Mouse (Mus musculus) left cerebral cortex, postnatal 25 days (tissue): ENCODE results near the gene Tob2. TPM values are rescaled to one million over a fixed set of nuclear protein-coding genes. Genes with fewer than 3 reads are reported as not detected.

Source experiments
- DNase-seq, 2 experiments: peaks; one replicate each; pipeline ENCODE4 v3.0.0; 2022; ENCODE audit warnings: low spot score in 2 of 2, mixed read lengths in 1 of 2
- intact Hi-C: fragments of 180-260 bp; cut with DNase I; formaldehyde crosslinking; loops from one replicate; pipeline ENCODE4 v1.15.1; 2025
- total RNA-seq, 2 experiments: library from RNA; stranded (reverse); gene quantifications; 2 replicates each; pipeline ENCODE4 v1.2.3; 2021

The Tob2 gene
- total RNA-seq, 2 experiments from 2014 or later, result 25.5 to 27.2 TPM

- intact Hi-C loops, result no loop called here
Observed at GRCm38 (mm10) chr15:81818404-81818803, 40.2 kb downstream of the Tob2 start.

GRCm38 (mm10) chr15:81814716-81815370, 43.8 kb downstream of the Tob2 start:
- peak in 1 of 2 experiments; percentile 35 for DNase-seq
- intact Hi-C loops, result no loop called here

More at GRCm38 (mm10) chr15:81818404-81818803, 40.2 kb downstream of the Tob2 start:
- DNase-seq, result no peak

GRCm38 (mm10) chr15:81813986-81814705, 44.5 kb downstream of the Tob2 start:
- no peak for DNase-seq
- intact Hi-C loops, result no loop called here

GRCm38 (mm10) chr15:81812696-81813631, 45.6 kb downstream of the Tob2 start:
- no peak for DNase-seq
- intact Hi-C loops, result no loop called here

DNA sequence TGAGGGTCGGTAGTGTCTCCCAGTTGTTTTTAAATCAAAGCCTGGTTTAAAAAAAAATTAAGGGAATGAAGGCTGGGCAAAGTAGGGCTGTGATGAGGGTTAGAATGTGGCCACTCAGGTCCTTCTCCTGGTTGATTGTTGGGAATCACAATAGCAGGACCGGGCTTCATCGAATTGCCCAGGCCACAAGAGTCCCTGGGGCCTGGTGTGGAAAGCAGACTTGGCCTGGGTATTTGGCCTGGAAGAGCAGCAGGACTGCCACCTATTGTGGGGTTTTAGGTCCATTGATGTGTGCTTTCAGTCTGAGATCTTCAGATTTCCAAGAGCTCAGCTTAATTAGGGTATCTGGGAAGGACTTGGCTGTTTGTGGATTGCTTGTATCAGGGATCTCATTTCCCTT, 46.3 kb downstream of the Tob2 start:
- DNase-seq, result no peak
- intact Hi-C loops, result no loop called here

GRCm38 (mm10) chr15:81811599-81811996, 47.0 kb downstream of the Tob2 start:
- intact Hi-C loops, result loop anchor here (2.0 kb wide), 1 partner anchor 45 kb away; no protein-coding TSS in a partner anchor

GRCm38 (mm10) chr15:81810671-81811598, 47.7 kb downstream of the Tob2 start:
- DNase-seq, result peak; percentile 99
- intact Hi-C loops, result loop anchor here (1.0 to 2.0 kb wide), 2 partner anchors 9 to 46 kb away; partner anchors contain the start of gene Tef

More at GRCm38 (mm10) chr15:81811599-81811996, 47.0 kb downstream of the Tob2 start:
- no peak for DNase-seq

- peak; percentile 74 to 86 for DNase-seq
- intact Hi-C loops, result loop anchor here (1.0 to 2.0 kb wide), 2 partner anchors 8 to 47 kb away; partner anchors contain the start of gene Tef
Observed at GRCm38 (mm10) chr15:81810150-81810549, 48.4 kb downstream of the Tob2 start.

- intact Hi-C loops, result no loop called here
Observed at GRCm38 (mm10) chr15:81809550-81809949, 49.0 kb downstream of the Tob2 start.

DNA sequence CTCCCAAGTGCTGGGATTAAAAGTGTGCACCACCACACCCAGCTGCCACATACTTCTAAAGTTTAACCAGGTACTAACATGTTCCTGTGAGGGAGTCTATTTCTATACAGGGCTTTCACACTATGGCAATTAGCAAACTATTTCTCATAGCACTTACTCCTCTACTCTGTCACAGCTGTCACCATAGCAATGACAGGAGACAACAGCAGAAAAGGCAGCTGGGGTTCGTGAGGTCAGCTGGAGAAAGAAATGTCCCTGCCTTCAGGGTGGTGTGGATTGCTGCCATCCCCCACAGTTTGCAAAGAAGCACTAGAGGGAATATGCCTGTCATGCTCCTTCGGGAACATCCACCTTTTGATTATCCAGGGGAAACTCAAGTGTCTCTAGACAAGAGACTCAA, 49.8 kb downstream of the Tob2 start:
- intact Hi-C loops, result no loop called here

More at GRCm38 (mm10) chr15:81809550-81809949, 49.0 kb downstream of the Tob2 start:
- no peak for DNase-seq

DNA sequence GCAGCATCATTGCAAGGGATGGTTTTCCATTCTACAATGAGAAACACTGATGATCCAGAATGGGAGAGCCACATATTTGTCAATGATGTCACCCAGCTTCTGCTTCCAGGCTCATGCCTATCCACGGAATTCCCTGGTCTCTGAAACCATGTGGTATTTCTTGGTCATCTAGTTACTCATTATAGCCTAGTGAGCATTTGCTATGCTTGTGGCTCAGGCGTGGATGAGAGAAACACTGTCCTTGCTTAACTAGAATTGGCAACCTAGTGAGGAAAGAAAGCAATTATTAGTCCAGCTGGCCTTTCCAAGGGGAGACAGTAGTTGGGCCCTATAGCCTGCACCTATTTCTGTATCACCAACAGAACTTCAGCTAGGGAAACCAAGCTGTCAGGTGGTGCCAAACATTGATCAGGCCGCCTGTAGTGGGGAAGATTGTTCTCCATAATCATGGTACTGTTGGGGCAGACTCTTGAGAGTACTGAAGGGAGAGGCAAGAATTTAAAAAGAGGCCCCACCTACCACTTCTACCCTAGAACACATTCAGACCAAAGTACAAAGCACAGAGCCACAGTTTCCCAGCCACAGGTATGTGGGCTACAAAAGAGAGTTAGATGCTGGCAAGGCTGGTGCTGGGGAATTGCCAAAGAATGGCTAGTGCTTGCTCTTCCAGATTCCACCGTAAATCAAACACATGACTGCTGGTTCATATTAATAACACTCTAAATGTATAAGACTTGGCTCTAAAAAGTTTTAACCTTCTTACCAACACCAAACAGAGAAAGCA, 51.8 kb downstream of the Tob2 start:
- intact Hi-C loops, result no loop called here
- DNase-seq, result no peak

More for the DNA sequence above, 49.8 kb downstream of the Tob2 start:
- no peak for DNase-seq

DNA sequence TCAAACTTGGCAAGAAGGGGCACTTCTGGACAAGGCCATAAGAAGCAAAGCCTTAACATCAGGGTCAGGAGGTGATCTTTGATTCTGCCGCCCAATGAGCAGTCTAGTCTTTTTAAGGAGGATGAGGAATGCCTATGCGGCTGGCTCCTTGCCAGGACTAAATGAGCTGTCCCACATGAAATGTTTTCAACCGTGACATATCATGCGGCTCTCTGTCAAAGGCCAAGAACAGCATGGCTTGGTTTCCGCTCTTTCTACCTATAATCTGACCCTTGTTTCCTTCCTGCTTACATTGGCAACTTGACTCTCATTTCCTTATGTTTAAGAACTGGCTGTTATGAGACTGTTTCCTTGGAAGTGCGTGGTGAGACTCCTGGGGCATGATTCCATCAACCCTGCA, 53.0 kb downstream of the Tob2 start:
- no peak for DNase-seq
- intact Hi-C loops, result no loop called here

- intact Hi-C loops, result no loop called here
- DNase-seq, result no peak
Observed at GRCm38 (mm10) chr15:81804883-81805282, 53.7 kb downstream of the Tob2 start.

- intact Hi-C loops, result no loop called here
- no peak for DNase-seq
Observed at GRCm38 (mm10) chr15:81804172-81804571, 54.4 kb downstream of the Tob2 start.

GRCm38 (mm10) chr15:81803425-81803951, 55.1 kb downstream of the Tob2 start:
- intact Hi-C loops, result no loop called here
- no peak for DNase-seq

DNA sequence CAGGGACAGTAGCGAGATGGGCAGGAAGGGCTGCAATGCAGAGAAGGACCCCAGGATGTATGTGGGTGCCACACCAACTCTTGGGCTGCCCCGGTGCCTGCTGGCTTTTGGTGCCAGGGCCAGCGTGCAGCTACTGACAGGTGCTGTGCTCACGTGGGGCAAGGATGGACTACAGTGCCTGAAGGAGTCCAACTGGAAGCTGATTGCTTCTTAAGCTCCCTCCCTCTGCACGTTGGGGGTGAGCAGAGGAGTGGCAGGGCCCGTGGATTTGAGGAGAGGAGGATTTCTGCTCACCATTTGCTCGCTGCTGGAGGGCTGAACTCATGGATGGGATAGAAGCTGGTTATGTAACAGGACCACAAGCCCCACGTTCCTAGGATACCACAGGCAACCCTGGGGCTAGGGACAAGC, 55.6 kb downstream of the Tob2 start:
- intact Hi-C loops, result loop anchor here (1.0 kb wide), 1 partner anchor 7 kb away; no protein-coding TSS in a partner anchor
- peak; percentile 74 to 80 for DNase-seq
